Mouse (Mus musculus) brown adipose tissue, adult 24 weeks (tissue): Measurements from ENCODE around the gene 9230110F15Rik. TPM values are rescaled to one million over a fixed set of nuclear protein-coding genes. Genes with fewer than 3 reads are reported as not detected.
"Not testable (repeated sequence)": the region's sequence is repeated elsewhere in the genome, so short reads cannot be mapped to it uniquely, and the experiment has no call there.

ENCODE experiments used
- H3K27ac ChIP-seq: fragments of 200-500 bp; replicated peaks from 2 replicates; pipeline ENCODE4 v1.5.1; 2012; ENCODE audit warnings: low read depth, mild to moderate bottlenecking, low read length
- H3K4me1 ChIP-seq: fragments of 200-500 bp; 2 replicates; pipeline ENCODE4 v1.6.1; 2012; ENCODE audit warnings: low read length, mixed read lengths; ENCODE audit not compliant: control insufficient read depth, insufficient read depth, insufficient read length
- H3K4me3 ChIP-seq: fragments of 200-500 bp; 2 replicates; pipeline ENCODE4 v1.5.1; 2012; ENCODE audit warnings: low read depth, mild to moderate bottlenecking, low read length, moderate library complexity; ENCODE audit not compliant: insufficient read depth
- polyA plus RNA-seq: library from polyadenylated mRNA; stranded (reverse); fragments of >200 nt; gene quantifications from 2 replicates; pipeline ENCODE4 v1.2.4, GENCODE M21; 2012; ENCODE audit not compliant: missing spikeins, insufficient read depth, insufficient read length

The 9230110F15Rik gene
- polyA plus RNA-seq: not detected in 2 replicates

- Histone ChIP-seq H3K27ac (no peak within 1 kb of the TSS), H3K4me1 (no peaks in the 10 kb centered on the region), H3K4me3 (no peak within 1 kb of the TSS)
Observed at GRCm38 (mm10) chr9:35844050-35844449, at the start of gene 9230110F15Rik. 9230110F15Rik (minus strand) TSS chr9:35844150.

- H3K27ac ChIP-seq, H3K4me3 ChIP-seq, H3K4me1 ChIP-seq: not testable (repeated sequence)
Observed at GRCm38 (mm10) chr9:35893112-35893511, 49.2 kb upstream of the 9230110F15Rik start.

GRCm38 (mm10) chr9:35817881-35818280, 26.1 kb downstream of the 9230110F15Rik start:
- H3K27ac ChIP-seq, H3K4me1 ChIP-seq, H3K4me3 ChIP-seq: not testable (repeated sequence)

- Histone ChIP-seq H3K27ac (no peak overlapping the region), H3K4me3 (no peak overlapping the region), H3K4me1 (no peaks in the 10 kb centered on the region)
Observed at GRCm38 (mm10) chr9:35798146-35798545, 45.8 kb downstream of the 9230110F15Rik start.

GRCm38 (mm10) chr9:35790001-35790400, 53.9 kb downstream of the 9230110F15Rik start, which contains the start of the genes Gm27235 and D730048I06Rik:
Gm27235 (minus strand) TSS chr9:35790101.
D730048I06Rik (minus strand) TSS chr9:35790112.
- Histone ChIP-seq H3K4me3 (no peak within 1 kb of the TSS), H3K27ac (no peak within 1 kb of the TSS), H3K4me1 (no peaks in the 10 kb centered on the region)

Other genes with a start within 250 kb of the 9230110F15Rik start
- gene Pate4, start 232.2 kb downstream of the 9230110F15Rik start, polyA plus RNA-seq: not detected in 2 replicates
- gene Pate3, start 195.9 kb downstream of the 9230110F15Rik start, polyA plus RNA-seq: not detected in 2 replicates
- not detected in 2 replicates for gene Pate1, start 156.8 kb downstream of the 9230110F15Rik start, polyA plus RNA-seq
- gene Gm17677, start 103.1 kb downstream of the 9230110F15Rik start, polyA plus RNA-seq: not detected in 2 replicates
- not detected in 2 replicates for gene Gm17727, start 66.0 kb downstream of the 9230110F15Rik start, polyA plus RNA-seq
- gene Gm27235, start 54.0 kb downstream of the 9230110F15Rik start, polyA plus RNA-seq: not detected in 2 replicates
- not detected in 2 replicates for gene D730048I06Rik, start 54.0 kb downstream of the 9230110F15Rik start, polyA plus RNA-seq
- gene 9230113P08Rik, start 64.3 kb upstream of the 9230110F15Rik start, polyA plus RNA-seq: not detected in 2 replicates